Mouse (Mus musculus): ENCODE measurements around the gene Atp2b1. TPM values are rescaled to one million over a fixed set of nuclear protein-coding genes. Genes with fewer than 3 reads are reported as not detected.

The Atp2b1 gene
- polyA plus RNA-seq, 1 experiment from 2014 or later: 177 TPM

DNA sequence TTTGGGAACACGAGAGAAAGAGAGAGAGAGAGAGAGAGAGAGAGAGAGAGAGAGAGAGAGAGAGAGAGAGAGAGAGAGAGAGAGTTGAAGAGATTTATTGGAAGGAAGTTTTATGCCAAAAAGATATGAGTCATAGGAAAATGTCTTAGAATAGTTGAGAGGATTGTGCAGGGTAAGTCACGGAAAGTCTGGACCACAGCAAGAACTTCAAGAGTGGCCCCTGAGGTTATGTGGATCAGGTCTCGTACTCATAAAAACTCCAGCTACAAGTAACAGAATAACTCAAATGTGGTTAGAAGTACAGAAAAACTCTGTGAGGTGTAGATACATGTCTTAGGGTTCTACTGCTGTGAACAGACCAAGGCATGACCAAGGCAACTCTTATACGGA lies 133.3 kb downstream of the Atp2b1 start:
- H3K79me2 ChIP-seq (ENCODE audit: inconsistent target): no peaks in the 10 kb centered on the region
- no peak overlapping the region for H3K4me3 ChIP-seq (ENCODE audit: inconsistent target)
- WGBS (ENCODE audit: missing documents): 95% methylated on average over 2 of the region's 4 CpGs
- no peaks in the 10 kb centered on the region for H3K36me3 ChIP-seq (ENCODE audit: inconsistent target)
- no peak overlapping the region for H3K27ac ChIP-seq

DNA sequence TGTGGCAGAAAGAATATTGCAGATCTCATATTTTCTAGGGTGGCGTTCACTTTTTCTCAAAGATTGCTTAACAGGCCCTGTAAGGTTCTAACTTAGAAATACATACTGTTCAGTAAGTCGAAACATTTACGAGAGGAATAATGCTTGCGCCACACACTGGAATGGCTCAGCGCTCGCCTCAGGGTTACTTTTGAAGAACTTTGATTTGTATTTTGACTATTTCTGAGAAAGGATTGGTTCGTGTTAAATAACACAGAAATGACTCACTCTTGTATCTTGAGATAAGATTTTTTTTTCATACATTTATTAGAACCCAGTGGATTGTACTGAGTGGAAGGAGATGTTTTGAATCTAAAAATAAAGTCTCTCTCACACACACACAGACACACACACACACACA lies 135.9 kb downstream of the Atp2b1 start:
- no peak overlapping the region for H3K4me3 ChIP-seq (ENCODE audit: inconsistent target)
- H3K36me3 ChIP-seq (ENCODE audit: inconsistent target): no peaks in the 10 kb centered on the region
- H3K79me2 ChIP-seq (ENCODE audit: inconsistent target): no peaks in the 10 kb centered on the region
- 87% methylated on average over 6 of the region's 7 CpGs for WGBS (ENCODE audit: missing documents)
- no peak overlapping the region for H3K27ac ChIP-seq

DNA sequence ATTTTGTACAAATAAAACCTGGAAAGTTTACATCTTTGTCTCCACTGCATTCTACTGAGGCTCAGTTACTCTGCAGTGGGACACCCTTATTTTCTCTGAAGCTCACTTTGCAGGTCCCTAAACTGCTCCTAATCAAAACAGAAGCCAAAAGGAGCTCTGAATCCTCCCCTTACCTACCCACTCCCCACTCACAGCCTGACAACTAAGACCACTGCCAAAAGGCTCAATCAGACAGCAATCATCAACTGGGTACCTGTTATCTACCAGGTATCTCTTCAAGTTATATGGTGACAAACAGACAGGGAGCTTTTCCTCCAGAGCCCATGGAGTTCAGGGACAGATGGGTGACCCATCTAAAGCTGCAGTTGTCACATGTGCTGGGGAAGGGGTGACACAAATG lies 138.9 kb downstream of the Atp2b1 start:
- Histone ChIP-seq H3K36me3 (ENCODE audit: inconsistent target) (no peaks in the 10 kb centered on the region), H3K79me2 (ENCODE audit: inconsistent target) (no peaks in the 10 kb centered on the region), H3K27ac (no peak overlapping the region), H3K4me3 (ENCODE audit: inconsistent target) (no peak overlapping the region)

DNA sequence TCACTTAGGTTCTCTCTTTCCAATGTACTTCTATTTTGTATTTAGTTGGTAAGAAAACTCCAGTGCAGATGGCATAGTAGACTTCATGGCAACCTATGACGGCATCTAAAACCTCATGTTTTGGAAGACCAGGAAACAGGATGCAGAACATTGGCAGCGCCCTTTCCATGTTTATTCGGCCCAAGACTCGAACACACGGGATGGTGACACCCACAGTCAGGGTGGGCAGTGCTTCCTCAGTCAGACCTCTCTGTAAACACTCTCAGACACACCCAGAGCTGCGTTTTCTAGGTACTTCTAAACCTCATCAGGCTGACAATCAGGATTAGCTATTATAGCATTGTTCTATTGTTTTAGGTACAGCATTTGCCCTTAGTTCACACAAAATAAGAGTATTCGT lies 146.4 kb downstream of the Atp2b1 start:
- H3K36me3 ChIP-seq (ENCODE audit: inconsistent target): no peaks in the 10 kb centered on the region
- WGBS (ENCODE audit: missing documents): 90% methylated on average over 7 of the region's 7 CpGs
- H3K79me2 ChIP-seq (ENCODE audit: inconsistent target): no peaks in the 10 kb centered on the region
- H3K27ac ChIP-seq: no peak overlapping the region
- H3K4me3 ChIP-seq (ENCODE audit: inconsistent target): no peak overlapping the region

DNA sequence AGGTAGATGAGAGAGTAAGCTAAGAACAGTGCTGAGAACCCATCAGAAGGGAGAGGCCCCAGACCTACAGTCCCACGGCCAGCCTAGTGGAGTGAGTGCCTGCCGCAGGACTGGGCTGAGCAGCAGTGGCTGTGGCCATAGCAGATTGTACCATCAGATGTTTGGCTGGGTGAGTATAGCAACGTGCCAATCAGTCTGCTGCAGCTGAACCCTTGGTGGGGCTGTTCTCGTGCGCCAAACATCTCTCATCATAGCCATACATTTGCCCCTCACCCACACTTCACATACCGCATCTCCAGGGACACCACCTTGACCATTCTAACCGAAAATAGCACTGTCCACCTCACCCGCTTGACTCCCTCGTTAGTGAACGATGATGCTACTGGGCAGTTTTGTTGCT lies 147.2 kb downstream of the Atp2b1 start:
- H3K4me3 ChIP-seq (ENCODE audit: inconsistent target): no peak overlapping the region
- H3K27ac ChIP-seq: no peak overlapping the region
- WGBS (ENCODE audit: missing documents): 92% methylated on average over 10 of the region's 10 CpGs
- H3K79me2 ChIP-seq (ENCODE audit: inconsistent target): no peaks in the 10 kb centered on the region
- H3K36me3 ChIP-seq (ENCODE audit: inconsistent target): no peaks in the 10 kb centered on the region

DNA sequence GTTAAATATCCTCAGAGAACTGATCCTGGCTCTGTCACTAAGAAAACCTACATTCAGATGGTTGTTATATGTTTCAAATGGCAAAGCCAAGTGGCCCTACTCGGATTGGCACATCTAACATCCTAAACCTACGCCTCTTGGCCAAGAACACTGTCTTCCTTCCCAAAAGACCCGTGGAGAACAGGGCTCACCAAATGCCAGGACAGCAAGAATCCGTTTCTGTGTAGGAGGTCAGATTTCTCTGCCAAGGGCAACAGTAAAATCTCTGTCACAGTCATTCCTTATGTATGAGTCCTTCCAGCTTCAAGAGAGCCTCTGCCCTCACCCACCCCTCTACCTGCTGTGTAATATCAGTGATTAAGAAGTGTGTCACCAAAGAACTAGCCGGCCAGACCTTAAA lies 148.3 kb downstream of the Atp2b1 start:
- Histone ChIP-seq H3K27ac (no peak overlapping the region), H3K79me2 (ENCODE audit: inconsistent target) (no peaks in the 10 kb centered on the region), H3K36me3 (ENCODE audit: inconsistent target) (no peaks in the 10 kb centered on the region), H3K4me3 (ENCODE audit: inconsistent target) (no peak overlapping the region)
- 86% methylated on average over 5 of the region's 5 CpGs for WGBS (ENCODE audit: missing documents)

Other genes with a start within 250 kb of the Atp2b1 start
- gene Poc1b, start 192.6 kb downstream of the Atp2b1 start, polyA plus RNA-seq (2018): 12.0 to 22.8 TPM (median 12.8 TPM) in 3 replicates
- 12.3 to 14.2 TPM (median 13.0 TPM) in 3 replicates for gene Galnt4, start 193.8 kb downstream of the Atp2b1 start, polyA plus RNA-seq (2018)
- not detected in 3 replicates for gene Phxr2, start 211.9 kb downstream of the Atp2b1 start, polyA plus RNA-seq (2018)